Mouse (Mus musculus): Measurements from ENCODE around the gene Hal. TPM values are rescaled to one million over a fixed set of nuclear protein-coding genes. Genes with fewer than 3 reads are reported as not detected.

The Hal gene
- polyA plus RNA-seq, 1 experiment from 2014 or later = 2.8 TPM

Other genes with a start within 250 kb of the Hal start
- gene Elk3, start 177.6 kb upstream of the Hal start, polyA plus RNA-seq (2015; fragmentation: Nextera tagmentation; extraction: Ambion mirVana) = 24.1 and 26.8 TPM in 2 replicates
- gene Lta4h, start 35.4 kb upstream of the Hal start, polyA plus RNA-seq (2015; fragmentation: Nextera tagmentation; extraction: Ambion mirVana) = 202 and 226 TPM in 2 replicates
- 1.7 and 1.9 TPM in 2 replicates for gene Amdhd1, start 51.3 kb downstream of the Hal start, polyA plus RNA-seq (2015; fragmentation: Nextera tagmentation; extraction: Ambion mirVana)
- 0.40 and 0.55 TPM in 2 replicates for gene Ccdc38, start 51.9 kb downstream of the Hal start, polyA plus RNA-seq (2015; fragmentation: Nextera tagmentation; extraction: Ambion mirVana)
- 111 and 128 TPM in 2 replicates for gene Snrpf, start 100.9 kb downstream of the Hal start, polyA plus RNA-seq (2015; fragmentation: Nextera tagmentation; extraction: Ambion mirVana)
- gene Ntn4, start 151.9 kb downstream of the Hal start, polyA plus RNA-seq (2015; fragmentation: Nextera tagmentation; extraction: Ambion mirVana) = 0.71 and 0.72 TPM in 2 replicates

Measured in stomach, embryonic 15.5 days (tissue).